ENCODE assay signal across 8 mouse cellular contexts in genomic region chr13:103774119-103774757, GRCm38 (mm10). TPM values are rescaled to one million over a fixed set of nuclear protein-coding genes. Genes with fewer than 3 reads are reported as not detected.
DNase-seq lines count a peak whose midpoint lies in the region; ATAC-seq and TF ChIP-seq lines count a peak whose summit lies in the region.

TSS of gene Srek1 (minus strand) at chr13:103774608.

- peaks cover 44% of the 10 kb centered on the region for H3K79me3 ChIP-seq in C2C12 (ENCODE audit: low read depth)

- peak; percentile 97 for ATAC-seq in heart, embryonic 12.5 days (ENCODE audit: insufficient number of reproducible peaks, low FRiP score)
- peak; percentile 96 for ATAC-seq in kidney, postnatal 0 days (replicated peaks; ENCODE audit: low FRiP score, low read depth)
- ATAC-seq in liver, embryonic 11.5 days (replicated peaks; ENCODE audit: low FRiP score): peak; percentile 92
- peak; percentile 93 for ATAC-seq in stomach, embryonic 14.5 days (ENCODE audit: insufficient number of reproducible peaks, insufficient read depth, low FRiP score, low read depth)

- no peak for TF ChIP-seq CTCF in C2C12 (IDR thresholded peaks at IDR 0.05; ENCODE audit: control insufficient read depth, insufficient read depth, insufficient read length)
- no peak for TF ChIP-seq CTCF in brain, embryonic 14.5 days (IDR thresholded peaks at IDR 0.05; ENCODE audit: borderline replicate concordance, extremely low read depth, insufficient read depth, insufficient read length)
- TF ChIP-seq CTCF in kidney, postnatal 0 days (IDR thresholded peaks at IDR 0.05; ENCODE audit: low read depth): no peak

- peaks cover 40% of the 10 kb centered on the region for H3K4me1 ChIP-seq in erythroblast, embryonic 14.5 days (ENCODE audit: control insufficient read depth)
- peaks cover 17% of the 10 kb centered on the region for H3K4me1 ChIP-seq in heart, embryonic 12.5 days (replicated peaks)
- H3K4me1 ChIP-seq in kidney, postnatal 0 days (replicated peaks; ENCODE audit: insufficient read depth, low read length): 0 out of 2 replicates have a peak, but pooled peaks cover 12% of the 10 kb centered on the region
- peaks cover 20% of the 10 kb centered on the region for H3K4me1 ChIP-seq in liver, embryonic 11.5 days (replicated peaks; ENCODE audit: control insufficient read depth, insufficient read depth, low read length)
- H3K4me1 ChIP-seq in stomach, embryonic 14.5 days (ENCODE audit: control insufficient read depth, insufficient read depth, low read length): peaks cover 10% of the 10 kb centered on the region

- peaks cover 46% of the 10 kb centered on the region for H3K79me2 ChIP-seq in C2C12 (ENCODE audit: control insufficient read depth, insufficient read depth)

- peak within 1 kb of the TSS; percentile 85 for H3ac ChIP-seq in C2C12 (ENCODE audit: control insufficient read depth, insufficient read length, low read depth)

- peak within 1 kb of the TSS; percentile 86 for H3K4me3 ChIP-seq in C2C12 (ENCODE audit: insufficient read depth, poor library complexity, severe bottlenecking)
- peak within 1 kb of the TSS; percentile 89 for H3K4me3 ChIP-seq in erythroblast, embryonic 14.5 days (replicated peaks)
- peak within 1 kb of the TSS; percentile 90 for H3K4me3 ChIP-seq in heart, embryonic 12.5 days
- peak within 1 kb of the TSS; percentile 83 for H3K4me3 ChIP-seq in kidney, postnatal 0 days (replicated peaks; ENCODE audit: low read depth, low read length)
- H3K4me3 ChIP-seq in liver, embryonic 11.5 days (ENCODE audit: low read depth, low read length): peak within 1 kb of the TSS; percentile 76
- peak within 1 kb of the TSS; percentile 63 for H3K4me3 ChIP-seq in stomach, embryonic 14.5 days (ENCODE audit: low read depth, low read length)

- H3K9ac ChIP-seq in heart, embryonic 12.5 days: peak within 1 kb of the TSS; percentile 87
- peak within 1 kb of the TSS; percentile 91 for H3K9ac ChIP-seq in kidney, postnatal 0 days (ENCODE audit: low read depth, low read length)
- H3K9ac ChIP-seq in liver, embryonic 11.5 days (ENCODE audit: low read depth, low read length): peak within 1 kb of the TSS; percentile 94
- peak within 1 kb of the TSS; percentile 86 for H3K9ac ChIP-seq in stomach, embryonic 14.5 days (replicated peaks; ENCODE audit: low read depth, low read length)

- no peaks in the 10 kb centered on the region for H3K27me3 ChIP-seq in C2C12 (ENCODE audit: control insufficient read depth, insufficient read depth, insufficient read length)
- H3K27me3 ChIP-seq in erythroblast, embryonic 14.5 days (ENCODE audit: control insufficient read depth): peaks cover 10% of the 10 kb centered on the region
- peaks cover 4% of the 10 kb centered on the region; the same call in 1 of the 2 replicates for H3K27me3 ChIP-seq in heart, embryonic 12.5 days (replicated peaks)
- H3K27me3 ChIP-seq in kidney, postnatal 0 days (ENCODE audit: insufficient read depth, low read length): no peaks in the 10 kb centered on the region
- H3K27me3 ChIP-seq in liver, embryonic 11.5 days (replicated peaks; ENCODE audit: control insufficient read depth, insufficient read depth, low read length): no peaks in the 10 kb centered on the region
- no peaks in the 10 kb centered on the region for H3K27me3 ChIP-seq in stomach, embryonic 14.5 days (ENCODE audit: control insufficient read depth, insufficient read depth, low read length)

- peak; percentile 89 for TF ChIP-seq POLR2A in brain, embryonic 14.5 days (IDR thresholded peaks at IDR 0.05; ENCODE audit: borderline replicate concordance, extremely low read depth, insufficient read depth, insufficient read length, poor library complexity, severe bottlenecking)

- peak within 1 kb of the TSS; percentile 54 for H3K4me2 ChIP-seq in heart, embryonic 12.5 days
- peak within 1 kb of the TSS; percentile 56 for H3K4me2 ChIP-seq in kidney, postnatal 0 days (ENCODE audit: low read length)
- H3K4me2 ChIP-seq in liver, embryonic 11.5 days: peak within 1 kb of the TSS; percentile 85
- peak within 1 kb of the TSS; percentile 49 for H3K4me2 ChIP-seq in stomach, embryonic 14.5 days (replicated peaks; ENCODE audit: low read depth, low read length)

- DNase-seq in brain, embryonic 14.5 days (ENCODE audit: low read depth): peak; percentile 98
- peak; percentile 96 for DNase-seq in kidney, postnatal 0 days (ENCODE audit: low spot score)
- DNase-seq in liver, embryonic 11.5 days (ENCODE audit: low spot score): peak; percentile 96
- DNase-seq in naive thymus-derived CD4-positive, alpha-beta T cell, adult 2 months (ENCODE audit: low read depth): peak; percentile 89

- H3K36me3 ChIP-seq in C2C12 (ENCODE audit: control insufficient read depth, insufficient read depth): no peaks in the 10 kb centered on the region
- H3K36me3 ChIP-seq in erythroblast, embryonic 14.5 days (ENCODE audit: control insufficient read depth): peaks cover 12% of the 10 kb centered on the region
- H3K36me3 ChIP-seq in heart, embryonic 12.5 days: peaks cover 4% of the 10 kb centered on the region
- H3K36me3 ChIP-seq in kidney, postnatal 0 days (ENCODE audit: insufficient read depth, low read length): 0 out of 2 replicates have a peak, but pooled peaks cover under 1% of the 10 kb centered on the region
- no peaks in the 10 kb centered on the region for H3K36me3 ChIP-seq in liver, embryonic 11.5 days (ENCODE audit: control insufficient read depth, insufficient read depth, low read length)
- peaks cover 4% of the 10 kb centered on the region; the same call in 1 of the 2 replicates for H3K36me3 ChIP-seq in stomach, embryonic 14.5 days (ENCODE audit: control insufficient read depth, insufficient read depth, low read length)

- no peaks in the 10 kb centered on the region for H3K9me3 ChIP-seq in erythroblast, embryonic 14.5 days (ENCODE audit: control insufficient read depth, low read length)
- no peaks in the 10 kb centered on the region for H3K9me3 ChIP-seq in heart, embryonic 12.5 days (replicated peaks)
- H3K9me3 ChIP-seq in kidney, postnatal 0 days (replicated peaks; ENCODE audit: low read length): no peaks in the 10 kb centered on the region
- no peaks in the 10 kb centered on the region for H3K9me3 ChIP-seq in liver, embryonic 11.5 days (ENCODE audit: control insufficient read depth, low read length)
- H3K9me3 ChIP-seq in stomach, embryonic 14.5 days (ENCODE audit: control insufficient read depth, low read depth, low read length): no peaks in the 10 kb centered on the region

- under 1% methylated on average over 81 of the region's 81 CpGs for WGBS in heart, embryonic 12.5 days
- WGBS in kidney, postnatal 0 days: under 1% methylated on average over 80 of the region's 81 CpGs
- under 1% methylated on average over 81 of the region's 81 CpGs for WGBS in liver, embryonic 11.5 days
- under 1% methylated on average over 80 of the region's 81 CpGs for WGBS in stomach, embryonic 14.5 days

- H3K27ac ChIP-seq in heart, embryonic 12.5 days (ENCODE audit: poor library complexity, severe bottlenecking): peak within 1 kb of the TSS; percentile 98
- peak within 1 kb of the TSS; percentile 99 for H3K27ac ChIP-seq in kidney, postnatal 0 days
- peak within 1 kb of the TSS; percentile 92 for H3K27ac ChIP-seq in liver, embryonic 11.5 days (ENCODE audit: low read depth, low read length)
- H3K27ac ChIP-seq in stomach, embryonic 14.5 days (ENCODE audit: low read length): peak within 1 kb of the TSS; percentile 98

TF ChIP-seq in C2C12, 6 proteins besides CTCF, POLR2A, EP300 and RAD21:
- TF ChIP-seq MAX (IDR thresholded peaks at IDR 0.05): peak; percentile 16
- no peak for TF ChIP-seq CEBPB (IDR thresholded peaks at IDR 0.05; ENCODE audit: low read depth)
- no peak for TF ChIP-seq FOSL1 (IDR thresholded peaks at IDR 0.05; ENCODE audit: insufficient read depth, low read length, poor library complexity, severe bottlenecking)
- TF ChIP-seq MYOD1 (IDR thresholded peaks at IDR 0.05; ENCODE audit: control insufficient read depth, insufficient read length, low read depth): no peak
- TF ChIP-seq USF1 (IDR thresholded peaks at IDR 0.05; ENCODE audit: low read depth): peak; percentile 94

RNA-seq across cellular contexts. Expression of gene Srek1, which starts in this region (rescaled TPM):
- polyA plus RNA-seq in C2C12 (2012; fragmentation: generic; extraction: Trizol): 9.1 TPM
- 53.6 and 71.9 TPM in 2 replicates for polyA plus RNA-seq in brain, embryonic 14.5 days (2012; rRNA removed)
- polyA plus RNA-seq in erythroblast, embryonic 14.5 days (2012): 0.58 and 0.68 TPM in 2 replicates
- 63.6 and 66.7 TPM in 2 replicates for polyA plus RNA-seq in heart, embryonic 12.5 days (2016; fragmentation: Nextera tagmentation; extraction: Ambion mirVana)
- polyA plus RNA-seq in kidney, postnatal 0 days (2015; fragmentation: Nextera tagmentation; extraction: Ambion mirVana): 46.3 and 55.2 TPM in 2 replicates
- polyA plus RNA-seq in liver, embryonic 11.5 days (2014; fragmentation: Nextera tagmentation; extraction: Ambion mirVana): 61.7 and 68.4 TPM in 2 replicates
- 124 and 133 TPM in 2 replicates for polyA plus RNA-seq in stomach, embryonic 14.5 days (2014; fragmentation: Nextera tagmentation; extraction: Ambion mirVana)

Comparison
In these comparisons a context has a peak if more than half of its experiments do, and no peak if none do; other contexts are left out.
1. Peak in every context shown above with its lines: DNase-seq, ATAC-seq, H3K4me3 ChIP-seq and H3K27ac ChIP-seq.